Mouse (Mus musculus) neural tube, embryonic 11.5 days (tissue): Measurements from ENCODE around the gene Ptcd2. TPM values are rescaled to one million over a fixed set of nuclear protein-coding genes. Genes with fewer than 3 reads are reported as not detected.

Source experiments
- ATAC-seq: fragments of 200-750 bp; cut with Nextera tagmentation; 2 replicates; pipeline ENCODE4 v1.8.0; 2017; ENCODE audit warnings: moderate number of reproducible peaks, mild to moderate bottlenecking, moderate TSS enrichment, moderate library complexity; ENCODE audit not compliant: insufficient read depth, low FRiP score, low TSS enrichment
- DNase-seq: peaks from one replicate; pipeline ENCODE4 v3.0.0-alpha.2; 2015; ENCODE audit warnings: low spot score
- H3K27ac ChIP-seq: fragments of 300-500 bp; sonication (generic); 2 replicates; pipeline ENCODE4 v1.5.1; 2014; ENCODE audit warnings: low read depth, mild to moderate bottlenecking, low read length
- H3K27me3 ChIP-seq: fragments of 300-500 bp; sonication (generic); 2 replicates; pipeline ENCODE4 v1.6.1; 2014; ENCODE audit warnings: mild to moderate bottlenecking, low read length, mixed read lengths; ENCODE audit not compliant: control insufficient read depth, insufficient read depth
- H3K36me3 ChIP-seq: fragments of 300-500 bp; sonication (generic); 2 replicates; pipeline ENCODE4 v1.6.1; 2014; ENCODE audit warnings: mild to moderate bottlenecking, low read length, moderate library complexity, mixed read lengths; ENCODE audit not compliant: control insufficient read depth, insufficient read depth
- H3K4me1 ChIP-seq: fragments of 300-500 bp; sonication (generic); 2 replicates; pipeline ENCODE4 v1.6.1; 2014; ENCODE audit warnings: low read length, mixed read lengths; ENCODE audit not compliant: control insufficient read depth, insufficient read depth
- H3K4me2 ChIP-seq: fragments of 300-500 bp; sonication (generic); 2 replicates; pipeline ENCODE4 v1.6.1; 2014; ENCODE audit warnings: low read depth, mild to moderate bottlenecking, moderate library complexity
- H3K4me3 ChIP-seq: fragments of 300-500 bp; sonication (generic); 2 replicates; pipeline ENCODE4 v1.5.1; 2014; ENCODE audit warnings: low read depth, low read length
- H3K9ac ChIP-seq: fragments of 300-500 bp; sonication (generic); 2 replicates; pipeline ENCODE4 v1.6.1; 2014; ENCODE audit warnings: mild to moderate bottlenecking, low read length
- H3K9me3 ChIP-seq: fragments of 300-500 bp; sonication (generic); 2 replicates; pipeline ENCODE4 v1.6.1; 2016; ENCODE audit warnings: low read length; ENCODE audit not compliant: control insufficient read depth
- WGBS: fragments of 180-500 bp; shearing (Covaris S2); extraction: QIAGEN DNeasy Blood & Tissue Kit; methylation state at CpG from one replicate; pipeline ENCODE4 v1.1.7; 2014; 5-methylcytosine and 5-hydroxymethylcytosine counted together
- polyA plus RNA-seq: library from polyadenylated mRNA; unstranded; fragments of >200 nt; fragmentation: Nextera tagmentation; extraction: Ambion mirVana; gene quantifications from 2 replicates; pipeline ENCODE4 v1.2.1, GENCODE M21; 2014

The Ptcd2 gene
- polyA plus RNA-seq, 1 experiment from 2014 or later = 54.7 TPM

- ATAC-seq = no peak
- H3K9me3 ChIP-seq = no peaks in the 10 kb centered on the region
- no peak overlapping the region for H3K27ac ChIP-seq
- WGBS = 93% methylated on average over 1 of the region's 1 CpGs
- H3K4me2 ChIP-seq = no peak overlapping the region
- no peak overlapping the region for H3K9ac ChIP-seq
- no peaks in the 10 kb centered on the region for H3K27me3 ChIP-seq
- H3K36me3 ChIP-seq = no peaks in the 10 kb centered on the region
- DNase-seq = no peak
- H3K4me3 ChIP-seq = no peak overlapping the region
- H3K4me1 ChIP-seq = no peaks in the 10 kb centered on the region
Measured at GRCm38 (mm10) chr13:99378223-99378622, 33.7 kb upstream of the Ptcd2 start.

DNA sequence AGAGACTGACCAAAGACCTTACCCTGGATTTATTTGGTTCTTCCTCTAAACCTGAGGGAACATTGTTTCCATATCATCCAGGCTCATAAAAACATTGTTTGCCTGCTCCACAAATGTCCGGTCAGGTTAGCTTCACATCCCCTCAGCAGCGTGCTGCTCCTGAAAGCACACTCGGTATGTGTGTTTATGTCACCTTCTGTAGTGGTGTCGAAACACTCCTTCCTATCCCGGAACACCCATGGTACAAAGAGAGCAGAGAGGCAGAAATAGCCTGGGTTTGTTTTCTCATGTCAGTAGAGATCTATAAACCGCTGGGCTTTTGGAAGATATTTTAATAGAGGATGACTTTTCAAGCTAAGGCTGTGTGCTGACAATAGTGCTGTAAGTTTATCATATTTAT is 32.5 kb upstream of the Ptcd2 start:
- no peak for DNase-seq
- no peaks in the 10 kb centered on the region for H3K4me1 ChIP-seq
- H3K4me3 ChIP-seq = no peak overlapping the region
- H3K27me3 ChIP-seq = no peaks in the 10 kb centered on the region
- H3K36me3 ChIP-seq = no peaks in the 10 kb centered on the region
- no peaks in the 10 kb centered on the region for H3K9me3 ChIP-seq
- WGBS = 91% methylated on average over 6 of the region's 6 CpGs
- ATAC-seq = no peak
- H3K9ac ChIP-seq = no peak overlapping the region
- no peak overlapping the region for H3K4me2 ChIP-seq
- no peak overlapping the region for H3K27ac ChIP-seq

DNA sequence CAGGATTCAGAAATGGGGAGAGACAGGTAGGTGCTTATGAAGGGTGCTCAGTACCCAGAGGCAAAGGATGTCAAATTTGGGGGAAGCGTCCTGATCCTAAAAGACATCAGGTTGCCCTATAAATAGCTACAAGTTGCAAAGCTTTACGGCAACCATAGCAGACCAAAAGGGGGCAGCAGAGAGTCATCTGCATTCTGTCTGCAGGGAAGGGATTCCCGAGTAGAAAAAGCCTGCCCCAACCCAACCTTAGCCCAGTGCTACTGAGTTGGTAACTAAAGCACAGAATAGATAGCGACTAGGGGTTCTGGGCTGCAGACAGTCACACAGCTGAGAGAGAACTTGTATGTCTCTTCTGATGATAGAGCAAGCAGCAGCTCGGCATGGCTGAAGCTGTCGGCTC is 31.0 kb upstream of the Ptcd2 start:
- WGBS = 39% methylated on average over 6 of the region's 6 CpGs
- DNase-seq = peak; percentile 87

GRCm38 (mm10) chr13:99374191-99374590 is 29.7 kb upstream of the Ptcd2 start:
- no peaks in the 10 kb centered on the region for H3K9me3 ChIP-seq
- no peak for ATAC-seq
- H3K4me2 ChIP-seq = no peak overlapping the region
- no peaks in the 10 kb centered on the region for H3K4me1 ChIP-seq
- no peak overlapping the region for H3K4me3 ChIP-seq
- no peaks in the 10 kb centered on the region for H3K36me3 ChIP-seq
- DNase-seq = no peak
- H3K27ac ChIP-seq = no peak overlapping the region
- no peaks in the 10 kb centered on the region for H3K27me3 ChIP-seq
- no peak overlapping the region for H3K9ac ChIP-seq
- 56% methylated on average over 4 of the region's 4 CpGs for WGBS

More for the DNA sequence above, 31.0 kb upstream of the Ptcd2 start:
- H3K9me3 ChIP-seq = no peaks in the 10 kb centered on the region
- no peaks in the 10 kb centered on the region for H3K27me3 ChIP-seq
- no peak overlapping the region for H3K4me3 ChIP-seq
- no peak overlapping the region for H3K9ac ChIP-seq
- H3K36me3 ChIP-seq = no peaks in the 10 kb centered on the region
- no peak overlapping the region for H3K4me2 ChIP-seq
- no peak overlapping the region for H3K27ac ChIP-seq
- ATAC-seq = peak; percentile 35; the same call in 1 of the 2 replicates
- no peaks in the 10 kb centered on the region for H3K4me1 ChIP-seq

- H3K27me3 ChIP-seq = no peaks in the 10 kb centered on the region
- no peaks in the 10 kb centered on the region for H3K4me1 ChIP-seq
- H3K27ac ChIP-seq = no peak overlapping the region
- H3K36me3 ChIP-seq = no peaks in the 10 kb centered on the region
- no peak overlapping the region for H3K4me3 ChIP-seq
- no peak for DNase-seq
- WGBS = 64% methylated on average over 7 of the region's 7 CpGs
- no peak for ATAC-seq
- H3K9me3 ChIP-seq = no peaks in the 10 kb centered on the region
- H3K4me2 ChIP-seq = no peak overlapping the region
- H3K9ac ChIP-seq = no peak overlapping the region
Measured at GRCm38 (mm10) chr13:99373684-99374083, 29.2 kb upstream of the Ptcd2 start.

- no peak overlapping the region for H3K4me3 ChIP-seq
- H3K27me3 ChIP-seq = no peaks in the 10 kb centered on the region
- no peak overlapping the region for H3K4me2 ChIP-seq
- no peak for DNase-seq
- no peaks in the 10 kb centered on the region for H3K9me3 ChIP-seq
- H3K27ac ChIP-seq = no peak overlapping the region
- WGBS = 93% methylated on average over 5 of the region's 5 CpGs
- no peak overlapping the region for H3K9ac ChIP-seq
- no peaks in the 10 kb centered on the region; the same call in 1 of the 2 replicates for H3K36me3 ChIP-seq
- no peaks in the 10 kb centered on the region for H3K4me1 ChIP-seq
- ATAC-seq = no peak
Measured at GRCm38 (mm10) chr13:99371285-99371684, 26.8 kb upstream of the Ptcd2 start.

DNA sequence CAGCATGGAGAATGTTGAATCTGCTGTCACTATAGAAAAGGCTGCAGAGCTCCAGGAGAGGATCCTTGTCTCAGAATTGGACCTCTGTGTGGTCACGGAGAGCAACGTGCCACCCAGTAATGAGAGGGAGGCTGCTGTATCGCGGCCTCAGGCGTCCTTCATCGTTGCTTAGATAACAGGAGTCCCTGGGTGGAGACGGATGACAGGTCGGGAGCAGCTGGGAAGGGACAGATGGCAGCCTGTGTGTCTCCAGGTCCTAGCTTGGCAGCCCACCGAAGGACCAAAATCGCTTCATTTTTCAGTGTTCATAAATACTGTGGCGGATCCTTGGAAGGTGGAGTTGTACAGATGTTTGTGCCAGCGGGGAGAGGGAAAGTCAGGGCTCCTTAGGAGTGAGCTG is 24.6 kb upstream of the Ptcd2 start:
- no peaks in the 10 kb centered on the region for H3K9me3 ChIP-seq
- ATAC-seq (no peak), DNase-seq (no peak)
- H3K4me3 ChIP-seq = no peak overlapping the region
- H3K4me1 ChIP-seq = no peaks in the 10 kb centered on the region
- no peak overlapping the region for H3K9ac ChIP-seq
- no peaks in the 10 kb centered on the region; the same call in 1 of the 2 replicates for H3K36me3 ChIP-seq
- H3K27ac ChIP-seq = no peak overlapping the region
- H3K4me2 ChIP-seq = no peak overlapping the region
- H3K27me3 ChIP-seq = no peaks in the 10 kb centered on the region
- 71% methylated on average over 12 of the region's 12 CpGs for WGBS

- H3K4me3 ChIP-seq = no peak overlapping the region
- H3K9me3 ChIP-seq = no peaks in the 10 kb centered on the region
- ATAC-seq = no peak
- H3K9ac ChIP-seq = no peak overlapping the region
- no peak overlapping the region for H3K27ac ChIP-seq
- H3K27me3 ChIP-seq = no peaks in the 10 kb centered on the region
- no peak overlapping the region for H3K4me2 ChIP-seq
- 88% methylated on average over 12 of the region's 12 CpGs for WGBS
- H3K36me3 ChIP-seq = no peaks in the 10 kb centered on the region; the same call in 1 of the 2 replicates
- DNase-seq = no peak
- H3K4me1 ChIP-seq = 0 out of 2 replicates have a peak, but pooled peaks cover 2% of the 10 kb centered on the region
Measured at GRCm38 (mm10) chr13:99367554-99368174, 23.2 kb upstream of the Ptcd2 start.

DNA sequence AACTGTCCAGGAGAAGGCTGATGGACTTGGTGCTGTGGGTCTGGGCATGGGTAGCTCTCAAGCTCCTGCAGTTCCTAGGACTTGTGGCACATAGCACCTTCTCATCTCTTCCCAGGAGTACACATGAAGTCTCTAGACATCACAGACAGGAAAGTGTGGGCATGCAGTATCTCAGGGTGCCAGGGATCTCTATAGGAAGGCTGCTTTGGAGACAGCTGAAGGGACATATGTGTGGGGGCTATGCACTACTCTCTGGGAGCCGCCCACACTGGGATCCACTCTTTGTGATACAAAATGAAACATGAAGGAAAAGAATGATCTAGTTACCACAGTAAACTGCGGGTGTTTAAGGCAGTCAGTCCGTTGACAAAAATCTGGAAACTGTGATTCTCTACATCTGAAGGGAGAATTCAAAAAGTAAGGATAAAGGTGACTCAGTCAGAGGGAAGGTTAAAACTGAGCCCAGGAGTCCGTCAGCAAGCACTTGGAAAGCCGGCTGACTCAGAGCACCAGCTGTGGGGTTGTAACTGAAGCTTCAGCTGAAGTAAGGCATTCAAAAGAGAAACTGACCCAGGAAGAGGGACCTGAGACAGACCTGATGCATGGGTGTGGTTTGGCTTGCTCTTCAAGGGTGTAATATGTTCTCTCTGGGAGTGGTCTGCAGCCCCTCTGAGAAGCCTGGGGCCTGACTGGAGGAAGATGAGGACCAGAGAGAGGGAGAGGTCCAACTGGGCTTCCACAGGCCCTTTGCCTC is 22.1 kb upstream of the Ptcd2 start:
- Histone ChIP-seq H3K9ac (no peak overlapping the region), H3K4me1 (0 out of 2 replicates have a peak, but pooled peaks cover 2% of the 10 kb centered on the region), H3K27ac (no peak overlapping the region), H3K36me3 (no peaks in the 10 kb centered on the region; the same call in 1 of the 2 replicates), H3K4me3 (no peak overlapping the region), H3K27me3 (no peaks in the 10 kb centered on the region), H3K4me2 (no peak overlapping the region), H3K9me3 (no peaks in the 10 kb centered on the region)
- 92% methylated on average over 5 of the region's 5 CpGs for WGBS
- no peak for ATAC-seq
- DNase-seq = no peak
